Mouse (Mus musculus) ES-Bruce4 (cell line): ENCODE data around the gene A730061H03Rik.

ENCODE experiments used
- CTCF ChIP-seq: IDR thresholded peaks from one replicate; pipeline ENCODE4 v1.8.1; 2011; ENCODE audit warnings: low read depth, low read length
- EP300 ChIP-seq: IDR thresholded peaks from 2 replicates; pipeline ENCODE4 v1.6.1; 2011; ENCODE audit warnings: low read depth, low read length; ENCODE audit not compliant: insufficient read depth
- POLR2A ChIP-seq: IDR thresholded peaks from one replicate; pipeline ENCODE4 v1.8.1; 2011; ENCODE audit warnings: low read length; ENCODE audit not compliant: insufficient read depth

GRCm38 (mm10) chr14:55558740-55559448 is 1.3 kb downstream of the A730061H03Rik start:
- TF ChIP-seq CTCF, result no peak
- no peak for TF ChIP-seq POLR2A
- TF ChIP-seq EP300, result no peak
